Mouse (Mus musculus): Measurements from ENCODE around the gene Skap1. TPM values are rescaled to one million over a fixed set of nuclear protein-coding genes. Genes with fewer than 3 reads are reported as not detected.
A peak's percentile ranks its signal among the peaks of the same experiment; 100 is the strongest.
"Not testable (repeated sequence)": the region's sequence is repeated elsewhere in the genome, so short reads cannot be mapped to it uniquely, and the experiment has no call there.

Gene Skap1
- total RNA-seq, 2 experiments from 2014 or later = 1.2 to 1.3 TPM

DNA sequence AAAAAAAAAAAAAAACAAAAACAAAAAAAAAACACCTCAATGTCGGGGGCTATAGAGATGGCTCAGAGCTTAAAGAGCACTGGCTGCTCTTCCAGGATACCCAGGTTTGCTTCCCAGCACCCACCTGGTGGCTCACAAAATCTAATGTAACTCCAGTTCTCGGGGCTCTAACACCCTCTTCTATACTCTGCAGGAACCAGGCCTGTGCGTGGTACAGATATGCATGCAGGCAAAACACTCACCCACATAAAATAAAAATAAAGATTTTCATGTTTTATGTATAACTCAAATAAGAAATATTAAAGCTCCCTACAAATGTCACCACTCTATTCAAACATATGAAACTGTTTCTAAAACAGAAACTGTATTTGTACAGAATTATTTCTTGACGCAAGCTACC, 214.6 kb downstream of the Skap1 start:
- DNase-seq (ENCODE audit: extremely low spot score in 1 of 2, low spot score in 1 of 2) = no peak

DNA sequence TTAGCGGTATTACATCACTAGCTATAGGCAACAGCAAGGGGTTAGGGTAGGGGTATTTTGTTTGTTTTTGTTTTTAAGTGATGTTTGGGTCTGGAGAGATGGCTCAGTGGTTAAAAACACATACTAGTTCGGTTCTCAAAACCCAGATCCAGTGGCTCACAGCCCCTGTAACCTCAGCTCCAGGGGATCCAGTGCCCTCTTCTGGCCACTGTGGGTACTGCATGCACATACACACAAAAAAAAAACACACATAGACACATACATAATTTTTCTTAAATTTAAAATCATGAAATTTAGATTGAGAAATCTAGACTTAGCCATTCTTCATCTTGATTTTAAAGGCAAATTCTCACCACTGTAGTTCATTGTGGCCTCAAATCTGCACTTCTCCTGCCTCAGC, 221.0 kb downstream of the Skap1 start:
- no peak for DNase-seq (ENCODE audit: extremely low spot score in 1 of 2, low spot score in 1 of 2)

DNA sequence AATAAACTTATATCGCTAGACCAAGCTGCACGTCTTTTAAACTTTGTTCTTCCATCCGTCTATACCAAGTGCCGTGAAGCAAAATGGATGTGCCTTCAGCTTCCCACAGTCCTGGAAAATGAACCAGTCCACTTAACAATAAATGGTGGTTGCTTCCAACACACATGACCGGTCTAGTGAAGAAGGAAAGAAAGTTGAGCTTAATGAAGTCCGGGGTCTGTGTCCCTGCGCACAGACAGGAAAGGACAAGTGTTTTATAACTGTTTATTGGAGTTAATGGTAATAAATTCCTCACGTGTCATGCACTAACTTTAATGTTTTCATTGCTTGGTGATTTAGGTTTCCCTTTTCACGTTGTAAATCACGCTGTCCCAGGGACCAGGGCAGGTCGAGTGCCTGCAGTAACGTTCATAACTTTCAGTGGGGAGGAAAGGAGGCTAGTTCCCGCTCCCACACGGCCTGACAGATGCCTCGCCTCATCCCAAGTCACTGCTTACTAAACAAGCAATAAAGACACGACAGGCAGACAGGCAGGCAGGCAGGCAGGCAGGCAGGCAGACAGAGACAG, 222.4 kb downstream of the Skap1 start:
- no peak for DNase-seq (ENCODE audit: extremely low spot score in 1 of 2, low spot score in 1 of 2)

DNA sequence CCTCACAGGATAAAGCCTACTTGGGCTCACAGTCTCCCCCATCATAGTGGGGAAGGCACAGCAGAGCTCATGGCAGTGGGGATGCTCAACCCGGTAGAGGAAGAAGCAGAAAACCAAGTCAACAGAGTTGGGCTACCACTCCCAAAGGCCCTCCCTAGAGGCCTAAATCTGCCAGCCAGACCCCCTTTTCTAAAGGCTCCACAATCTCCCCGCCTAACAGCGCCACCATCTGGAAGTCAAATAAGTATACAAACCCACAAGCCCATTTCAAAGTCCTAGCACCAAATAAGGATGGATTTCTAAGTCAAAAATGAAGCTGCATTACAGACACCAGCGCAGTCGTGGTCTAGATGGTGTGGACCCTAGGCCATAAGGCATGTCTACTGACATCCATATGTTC, 227.9 kb downstream of the Skap1 start:
- DNase-seq (ENCODE audit: extremely low spot score in 1 of 2, low spot score in 1 of 2) = no peak

DNA sequence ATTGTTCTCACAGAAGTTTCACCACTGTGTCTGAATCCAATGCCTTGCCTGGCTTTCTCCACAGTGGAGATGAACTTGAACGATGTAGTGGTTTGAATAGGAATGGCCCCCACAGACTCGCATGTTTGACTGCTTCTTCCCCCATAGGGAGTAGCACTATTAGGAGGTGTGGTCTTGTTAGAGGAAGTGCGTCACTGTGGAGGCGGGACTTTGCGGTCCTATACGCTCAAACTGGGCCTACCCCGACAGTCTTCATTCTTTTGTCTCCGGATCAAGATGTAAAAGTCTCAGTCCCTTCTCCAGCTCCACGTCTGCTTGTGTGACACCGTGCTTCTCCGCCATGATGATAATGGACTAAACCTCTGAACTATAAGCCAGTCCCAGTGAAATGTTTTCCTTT, 229.0 kb downstream of the Skap1 start:
- DNase-seq (ENCODE audit: extremely low spot score in 1 of 2, low spot score in 1 of 2) = no peak

DNA sequence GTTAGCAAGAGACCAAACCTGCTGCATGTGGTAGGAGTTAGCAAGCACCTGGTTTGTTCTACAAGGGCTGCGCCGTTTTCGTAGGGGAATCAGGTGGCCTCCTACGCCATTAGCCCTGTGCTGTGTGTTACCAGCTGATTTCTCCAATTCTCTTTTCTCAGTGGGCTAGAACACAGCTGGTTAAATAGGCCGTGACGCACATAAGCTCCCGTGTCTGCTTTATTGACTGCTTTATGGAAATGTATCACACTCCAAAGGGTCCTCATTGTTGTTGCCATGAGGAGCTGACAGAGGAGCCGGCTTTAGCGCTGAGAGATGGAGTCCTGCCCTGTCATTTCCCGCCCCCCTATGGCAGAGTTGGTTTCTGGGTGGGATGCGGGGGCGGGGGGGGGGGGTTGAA, 230.4 kb downstream of the Skap1 start:
- DNase-seq (ENCODE audit: extremely low spot score in 1 of 2, low spot score in 1 of 2) = no peak

DNA sequence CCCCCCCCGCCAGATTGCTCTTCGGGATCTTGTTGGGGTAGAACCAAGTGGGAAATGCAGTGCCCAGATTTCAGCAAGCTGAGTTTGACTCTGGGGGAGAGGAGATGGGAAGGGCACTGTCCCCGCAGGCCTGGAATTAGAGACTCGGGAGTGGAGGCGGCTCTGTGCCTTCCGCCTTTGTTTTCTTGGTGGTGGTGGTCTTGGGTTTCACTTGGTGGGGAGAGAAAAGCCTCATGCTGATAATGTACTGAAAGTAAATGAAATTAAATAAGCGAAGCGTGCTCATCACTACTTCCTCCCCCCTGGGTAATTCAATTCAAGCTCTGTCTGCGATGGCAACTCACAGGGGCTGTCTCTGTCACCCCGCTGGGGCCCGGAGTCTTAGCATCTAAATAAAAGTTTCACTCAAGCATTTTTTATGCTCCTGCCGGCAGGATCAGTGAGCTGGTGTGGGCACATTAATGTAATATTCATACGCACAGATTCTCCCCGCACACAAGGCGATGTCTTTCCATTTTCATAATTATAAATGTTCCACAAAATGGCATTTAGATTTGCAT, 231.9 kb downstream of the Skap1 start:
- no peak for DNase-seq (ENCODE audit: extremely low spot score in 1 of 2, low spot score in 1 of 2)

DNA sequence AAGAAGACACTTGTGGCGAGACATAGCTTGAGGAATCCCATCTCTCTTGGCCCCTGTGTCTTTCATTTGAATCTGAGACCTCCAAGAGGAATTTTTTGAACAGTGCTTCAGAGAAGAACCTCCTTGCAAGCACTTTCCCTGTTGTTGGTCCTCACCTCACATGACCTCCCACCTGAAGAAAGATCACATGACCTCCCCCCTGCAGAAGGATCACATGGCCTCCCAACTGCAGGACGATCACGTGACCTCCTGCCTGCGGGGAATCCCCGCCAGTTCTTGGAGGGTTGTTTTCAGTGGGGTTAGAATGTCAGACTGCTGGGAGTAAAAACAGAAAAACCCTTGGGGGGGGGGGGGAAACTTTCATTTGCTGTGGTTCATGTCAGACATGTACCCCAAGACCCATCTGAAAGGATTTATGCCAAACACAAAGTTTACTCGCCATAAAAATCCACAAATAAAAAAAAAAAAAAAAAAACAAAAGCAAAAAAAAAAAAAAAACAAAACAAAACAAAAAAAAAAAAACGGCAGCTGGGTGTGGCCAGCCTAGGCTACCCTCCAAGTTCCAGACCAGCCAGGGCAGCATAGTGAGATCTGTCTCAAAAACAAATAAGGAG, 232.6 kb downstream of the Skap1 start:
- no peak for DNase-seq (ENCODE audit: extremely low spot score in 1 of 2, low spot score in 1 of 2)

DNA sequence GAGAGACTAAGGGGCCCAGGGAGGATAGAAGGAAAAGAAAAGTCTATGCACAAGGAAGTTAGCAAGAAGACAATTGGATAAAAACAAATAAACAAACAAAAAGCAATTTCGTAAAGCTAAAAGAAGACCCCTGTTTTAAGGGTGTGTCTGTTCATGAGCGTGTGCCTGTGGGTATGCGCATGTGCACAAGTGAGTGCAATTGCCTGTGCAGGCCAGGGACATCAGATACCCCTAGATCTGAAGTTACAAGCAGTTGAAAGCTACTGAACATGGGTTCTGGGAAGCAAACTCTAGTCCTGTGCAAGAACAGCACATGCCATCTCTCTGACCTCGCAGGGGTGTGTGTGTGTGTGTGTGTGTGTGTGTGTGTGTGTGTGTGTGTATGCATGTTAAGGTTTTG, 233.1 kb downstream of the Skap1 start:
- no peak for DNase-seq (ENCODE audit: extremely low spot score in 1 of 2, low spot score in 1 of 2)

DNA sequence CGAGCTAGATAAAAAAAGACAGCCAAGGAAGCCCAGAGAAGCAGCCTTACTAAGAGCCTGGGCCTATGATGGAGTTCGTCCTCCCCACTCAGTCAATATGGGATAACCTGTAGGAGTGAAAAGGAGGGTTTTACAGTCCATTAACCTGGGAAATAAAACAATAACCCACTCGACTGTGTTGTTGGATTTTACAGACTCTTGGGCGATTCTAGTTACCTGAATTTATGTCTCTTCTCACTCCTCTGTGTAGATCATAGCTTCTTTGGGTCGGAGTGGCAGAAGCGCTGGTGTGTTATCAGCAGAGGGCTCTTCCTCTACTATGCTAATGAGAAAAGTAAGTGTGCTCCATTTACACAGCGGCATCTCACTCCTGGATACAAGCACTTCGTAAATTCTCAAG, 239.4 kb downstream of the Skap1 start:
- no peak for DNase-seq (ENCODE audit: extremely low spot score in 1 of 2, low spot score in 1 of 2)

DNA sequence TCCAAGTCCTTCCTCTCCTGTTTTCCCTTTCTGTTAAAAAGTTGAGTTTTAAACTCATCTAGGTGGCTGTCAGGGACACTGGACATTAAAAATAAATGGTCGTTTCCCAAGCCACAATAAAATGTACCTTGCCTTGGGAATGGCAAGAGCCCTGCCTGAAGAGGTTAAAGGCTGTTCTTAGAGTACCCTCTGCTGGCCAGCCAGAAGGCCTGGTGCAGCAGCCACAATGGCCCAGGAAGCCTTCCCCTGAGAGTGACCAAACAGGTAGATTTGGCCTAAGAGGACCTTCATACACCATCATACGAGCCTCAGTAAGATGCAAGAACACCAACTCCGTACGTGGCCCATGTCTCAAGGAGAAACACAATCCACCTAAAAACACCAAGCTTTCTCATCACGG, 246.9 kb downstream of the Skap1 start:
- DNase-seq (ENCODE audit: extremely low spot score in 1 of 2, low spot score in 1 of 2) = no peak

DNA sequence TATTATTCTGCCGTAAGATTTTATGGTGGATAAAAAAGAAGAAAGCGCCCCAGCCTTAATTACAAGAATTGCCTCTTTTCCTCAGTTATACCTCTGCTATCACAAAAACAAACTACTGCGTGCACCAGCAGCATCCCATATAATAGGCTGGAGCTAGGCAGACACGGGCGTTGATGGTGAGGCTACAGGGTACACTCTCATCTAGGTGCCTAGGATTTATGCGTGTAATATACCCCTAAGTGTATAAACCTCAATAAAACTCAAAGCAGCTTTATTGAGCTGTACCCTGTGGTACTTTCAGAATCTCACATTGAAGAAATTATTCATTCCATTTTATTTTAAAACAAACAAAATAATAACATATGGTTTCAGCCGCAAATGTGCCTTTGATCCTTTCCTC, 247.3 kb downstream of the Skap1 start:
- DNase-seq (ENCODE audit: extremely low spot score in 1 of 2, low spot score in 1 of 2) = no peak

DNA sequence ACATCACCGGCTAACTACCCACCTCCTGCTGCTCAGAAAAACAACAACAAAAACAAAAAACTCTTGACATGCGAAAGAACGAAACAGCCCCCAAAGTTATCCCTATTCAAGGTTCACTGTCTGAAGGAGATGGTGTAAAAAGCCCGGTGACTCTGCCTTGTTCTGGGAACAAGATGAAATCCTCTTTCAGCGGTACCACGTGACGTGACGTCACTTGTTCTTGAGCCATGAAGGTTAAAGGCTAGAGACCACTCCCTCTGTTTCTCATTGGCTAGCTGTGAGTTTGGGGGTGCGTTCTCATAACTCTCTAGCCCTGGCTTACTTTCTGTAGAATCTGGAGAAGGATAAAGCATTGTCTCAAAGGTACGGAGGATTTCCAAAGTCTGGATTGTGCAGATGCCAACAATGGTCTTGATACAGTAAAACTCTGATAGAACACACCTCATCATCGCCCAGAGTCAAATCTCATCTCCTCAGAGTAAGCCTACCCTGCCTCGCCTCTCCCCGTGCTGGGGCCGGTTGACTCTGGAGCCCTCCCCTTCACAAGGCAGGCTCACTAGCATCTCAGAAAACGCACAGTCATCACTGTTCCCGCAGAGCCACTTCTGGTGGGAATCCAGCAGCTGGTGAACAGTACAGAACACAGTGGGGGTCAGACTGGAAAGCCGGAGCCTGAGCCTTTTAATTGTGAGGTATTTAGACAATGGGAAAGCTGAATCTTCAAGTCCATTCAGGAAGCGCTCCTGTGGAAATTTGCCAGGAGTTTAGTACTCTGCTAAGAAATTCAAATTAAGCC, 249.0 kb downstream of the Skap1 start:
- no peak for DNase-seq (ENCODE audit: extremely low spot score in 1 of 2, low spot score in 1 of 2)

DNA sequence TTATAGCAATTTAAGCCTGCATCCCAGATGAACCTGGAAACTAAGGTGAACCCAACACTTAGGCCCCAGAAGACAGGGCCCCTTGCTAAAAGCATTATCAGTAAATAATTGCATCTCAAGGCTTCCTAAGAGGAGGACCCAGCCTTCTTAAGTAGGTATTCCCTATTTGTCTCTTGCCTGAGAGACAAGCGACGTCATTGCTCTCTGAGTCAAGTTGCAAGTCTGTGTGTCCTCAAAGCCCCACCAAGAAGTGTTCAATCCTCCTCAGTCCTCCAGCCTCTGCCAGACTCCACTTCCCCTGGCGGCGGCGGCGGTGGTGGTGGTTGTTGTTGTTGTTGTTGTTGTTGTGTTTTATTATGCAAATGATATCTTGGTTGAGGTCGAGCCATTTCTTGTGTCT, 249.6 kb downstream of the Skap1 start:
- DNase-seq (ENCODE audit: extremely low spot score in 1 of 2, low spot score in 1 of 2) = no peak

DNA sequence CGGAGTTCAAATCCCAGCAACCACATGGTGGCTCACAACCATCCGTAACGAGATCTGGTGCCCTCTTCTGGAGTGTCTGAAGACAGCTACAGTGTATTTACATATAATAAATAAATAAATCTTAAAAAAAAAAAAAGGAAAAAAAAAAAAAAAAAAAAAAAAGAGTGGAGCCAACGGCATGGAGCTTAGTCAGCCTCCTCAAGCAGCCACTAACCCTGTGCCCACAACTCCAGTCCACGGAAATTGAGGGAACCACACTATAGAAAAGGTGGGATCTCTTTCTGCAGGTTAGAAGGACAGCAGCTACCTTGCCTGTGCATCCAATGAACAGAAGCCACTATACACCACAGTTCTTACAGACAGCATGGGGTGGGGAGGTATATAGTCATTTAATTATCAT, 250.8 kb downstream of the Skap1 start:
- not testable (repeated sequence) for DNase-seq (ENCODE audit: extremely low spot score in 1 of 2, low spot score in 1 of 2)

DNA sequence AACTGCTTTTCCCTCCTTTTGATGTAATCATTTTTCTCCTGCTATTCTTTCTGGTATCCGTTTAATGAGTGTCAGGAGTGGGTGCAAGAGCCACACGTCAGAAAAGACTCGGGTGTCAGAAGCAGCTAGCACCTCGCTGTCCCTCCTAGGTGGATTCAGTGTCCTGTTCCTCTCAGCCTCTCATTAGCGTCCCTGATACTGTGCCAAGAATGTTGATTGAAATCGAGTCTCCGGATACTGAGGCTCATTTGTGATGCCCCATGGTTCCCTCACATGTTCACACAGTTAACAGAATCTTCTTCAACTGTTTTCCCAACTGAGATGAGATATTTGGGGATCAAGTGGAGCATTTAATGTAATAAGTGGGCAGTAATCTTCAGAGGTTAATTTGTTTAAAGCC, 254.2 kb downstream of the Skap1 start:
- DNase-seq (ENCODE audit: extremely low spot score in 1 of 2, low spot score in 1 of 2) = no peak

DNA sequence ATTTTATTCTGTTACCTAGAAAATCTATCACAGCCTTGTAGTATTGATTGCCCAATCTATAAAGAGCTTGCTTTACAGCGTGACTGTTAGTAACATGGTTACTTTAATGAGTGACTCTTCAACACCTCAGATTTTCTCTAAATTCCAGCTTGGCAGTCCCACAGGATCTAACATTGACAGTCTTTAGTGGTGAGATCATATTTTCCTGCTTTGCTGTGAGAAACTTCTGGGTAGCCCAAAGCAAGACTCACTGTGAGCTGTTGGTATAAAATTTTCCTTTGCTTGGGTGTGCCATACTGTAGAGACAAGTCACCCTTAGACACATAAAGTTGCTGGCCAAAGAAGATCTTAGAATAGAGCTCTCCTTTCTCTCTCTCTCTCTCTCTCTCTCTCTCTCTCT, 261.4 kb downstream of the Skap1 start:
- no peak for DNase-seq (ENCODE audit: extremely low spot score in 1 of 2, low spot score in 1 of 2)

DNA sequence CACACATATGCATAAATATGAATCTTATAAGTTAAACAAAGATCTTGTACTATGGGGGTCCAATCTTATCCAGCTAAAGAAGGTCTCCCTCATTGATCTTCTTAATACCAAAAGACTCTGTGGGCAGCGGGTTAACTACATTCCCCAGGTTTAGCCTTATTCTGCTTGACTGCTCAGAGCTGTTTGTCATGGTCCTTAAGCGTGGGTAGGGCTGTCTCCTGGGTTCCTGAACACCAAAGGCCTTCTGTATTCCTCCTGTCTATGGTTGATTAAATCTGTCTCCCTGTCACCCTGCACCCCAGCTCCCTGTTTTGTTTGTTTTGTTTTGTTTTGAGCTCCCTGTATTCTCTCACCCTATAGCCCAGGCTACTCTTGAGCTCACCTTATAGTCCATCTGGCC, 264.2 kb downstream of the Skap1 start:
- DNase-seq (ENCODE audit: extremely low spot score in 1 of 2, low spot score in 1 of 2) = no peak

DNA sequence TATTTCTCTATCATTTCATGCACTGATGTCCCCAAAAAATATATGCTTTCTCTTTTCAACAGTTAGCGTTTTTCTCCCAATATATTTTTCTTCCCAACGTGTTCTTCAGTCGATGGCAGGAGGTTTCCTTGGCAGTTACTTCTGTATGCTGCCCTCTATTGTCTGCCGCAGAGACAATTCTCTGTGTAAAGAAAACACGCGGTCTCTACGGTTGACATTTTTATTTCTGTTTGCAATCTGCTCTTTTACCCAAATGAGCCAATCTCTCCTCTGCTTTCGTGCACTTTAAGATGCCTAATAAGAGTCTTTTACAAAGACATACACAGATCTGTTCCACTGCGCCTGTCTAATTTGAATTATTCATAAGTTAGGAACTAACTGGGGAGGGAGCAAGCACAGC, 265.1 kb downstream of the Skap1 start:
- no peak for DNase-seq (ENCODE audit: extremely low spot score in 1 of 2, low spot score in 1 of 2)

DNA sequence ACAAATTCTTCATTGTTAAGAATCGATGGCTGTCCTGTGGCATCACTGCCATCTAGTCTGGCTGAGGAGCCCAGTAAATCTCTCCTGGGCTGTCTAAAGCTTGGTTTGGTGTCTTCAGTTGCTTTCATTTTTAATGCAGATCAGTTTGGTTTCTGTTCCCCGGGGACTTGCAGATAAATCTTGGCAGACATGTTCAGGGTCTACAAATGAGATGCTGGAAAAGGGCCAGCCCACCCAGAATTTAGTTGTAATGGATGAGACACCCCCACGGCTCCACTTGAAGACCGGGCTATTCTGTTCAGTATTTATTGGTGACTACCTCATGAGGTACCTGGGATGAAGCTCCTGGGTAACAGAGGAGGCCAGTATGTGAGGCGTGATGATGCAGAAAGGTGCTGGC, 265.9 kb downstream of the Skap1 start:
- DNase-seq (ENCODE audit: extremely low spot score in 1 of 2, low spot score in 1 of 2) = no peak

DNA sequence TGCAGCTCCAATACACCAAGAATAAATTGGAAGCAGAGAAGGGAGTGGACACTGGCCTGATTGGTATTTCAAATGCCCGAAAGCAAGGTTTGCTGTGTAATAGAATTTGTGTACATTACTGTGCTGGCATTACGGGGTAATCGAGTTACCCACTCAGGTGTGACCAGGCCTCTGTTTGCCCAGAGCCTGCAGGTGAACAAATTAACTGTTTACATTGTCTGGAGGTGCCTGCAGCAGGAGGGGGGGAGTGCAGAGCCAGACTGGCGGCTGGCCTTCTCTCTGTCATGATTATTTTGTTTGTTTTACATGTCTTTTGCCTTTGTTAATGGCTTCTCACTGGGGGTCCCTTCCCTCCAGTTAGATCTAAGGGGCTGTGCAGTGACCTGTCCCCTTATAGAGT, 268.3 kb downstream of the Skap1 start:
- DNase-seq (ENCODE audit: extremely low spot score in 1 of 2, low spot score in 1 of 2) = no peak

DNA sequence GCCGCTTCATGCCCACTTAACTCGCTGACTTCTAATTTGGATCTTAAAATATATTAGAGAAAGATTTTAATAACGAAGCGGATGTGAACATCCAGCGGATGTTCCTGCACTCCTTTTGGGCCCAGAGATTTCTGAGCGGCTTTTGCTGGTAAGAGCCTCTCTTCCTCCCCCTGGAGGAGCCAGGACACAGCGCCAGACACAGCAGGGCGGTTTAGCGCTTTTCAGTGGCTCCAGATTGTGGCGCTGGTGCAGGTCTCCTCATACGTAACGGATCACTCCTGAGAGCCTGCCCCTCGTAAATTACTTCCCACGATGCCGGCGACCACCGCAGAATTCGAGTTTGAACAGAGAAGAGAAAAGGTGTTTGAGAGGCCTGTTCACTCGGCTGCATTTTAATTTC, 271.5 kb downstream of the Skap1 start:
- DNase-seq (ENCODE audit: extremely low spot score in 1 of 2, low spot score in 1 of 2) = peak in 1 of 2 experiments; percentile 46

Measured in layer of hippocampus, postnatal 25 days (tissue).